Mouse (Mus musculus): ENCODE results near the gene Spa17.

Gene Spa17

DNA sequence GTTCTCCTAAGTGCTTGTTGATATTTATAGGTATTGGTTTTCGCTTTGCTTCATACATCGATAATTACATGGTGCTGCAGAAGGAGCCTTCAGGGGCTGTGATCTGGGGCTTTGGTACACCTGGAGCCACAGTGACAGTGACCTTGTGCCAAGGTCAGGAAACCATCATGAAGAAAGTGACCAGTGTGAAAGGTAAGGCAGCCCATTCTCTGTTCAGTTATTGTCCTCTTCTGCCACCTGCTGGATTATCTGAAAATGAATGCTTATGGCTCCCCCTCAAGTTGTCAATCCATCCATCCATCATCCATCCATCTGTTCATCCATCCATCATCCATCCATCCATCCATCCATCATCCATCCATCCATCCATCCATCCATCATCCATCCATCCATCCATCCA is 3.2 kb upstream of the Spa17 start:
- DNase-seq (ENCODE audit: low spot score) = peak; percentile 63

GRCm38 (mm10) chr9:37615220-37615619 is 1.7 kb upstream of the Spa17 start:
- DNase-seq (ENCODE audit: low spot score) = no peak

GRCm38 (mm10) chr9:37614316-37614715 is 794 bp upstream of the Spa17 start:
- DNase-seq (ENCODE audit: low spot score) = no peak

- no peak for DNase-seq (ENCODE audit: low spot score)
Measured at GRCm38 (mm10) chr9:37613911-37614280, 374 bp upstream of the Spa17 start.

GRCm38 (mm10) chr9:37609558-37609957 is 4.0 kb downstream of the Spa17 start:
- no peak for DNase-seq (ENCODE audit: low spot score)

- no peak for DNase-seq (ENCODE audit: low spot score)
Measured at GRCm38 (mm10) chr9:37605089-37605488, 8.4 kb downstream of the Spa17 start.

DNA sequence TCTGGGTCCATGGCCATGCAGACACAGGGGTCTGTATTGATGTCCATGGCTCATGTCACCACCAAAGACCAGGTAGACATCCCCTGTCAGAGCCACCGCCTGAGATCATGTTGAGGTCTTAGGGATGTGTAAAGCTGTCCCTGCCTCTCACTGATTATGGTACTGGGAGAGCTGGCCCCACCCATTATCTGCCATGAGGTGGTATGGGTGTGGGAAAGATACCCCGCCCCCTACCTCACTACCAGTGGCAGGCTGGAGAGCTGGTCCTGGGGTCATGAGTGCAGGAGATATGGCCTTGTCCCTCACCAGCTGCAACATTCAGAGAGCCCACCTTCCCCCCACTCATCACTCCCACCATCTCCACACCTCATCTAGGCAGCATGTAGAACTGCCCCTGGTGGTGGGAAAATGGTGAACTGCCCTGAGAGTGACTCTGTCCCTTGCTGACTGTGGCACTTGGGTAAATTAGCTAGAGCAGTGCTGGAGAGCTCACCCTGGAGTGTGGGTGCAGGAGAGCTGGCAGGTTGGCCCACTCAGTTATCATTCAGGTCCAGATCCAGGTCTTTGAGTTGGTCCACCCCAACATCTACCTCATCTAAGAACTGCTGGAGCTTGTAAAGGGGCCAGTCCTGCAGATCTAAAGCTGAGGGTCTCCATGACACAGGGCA is 12.8 kb downstream of the Spa17 start:
- no peak for DNase-seq (ENCODE audit: low spot score)

DNA sequence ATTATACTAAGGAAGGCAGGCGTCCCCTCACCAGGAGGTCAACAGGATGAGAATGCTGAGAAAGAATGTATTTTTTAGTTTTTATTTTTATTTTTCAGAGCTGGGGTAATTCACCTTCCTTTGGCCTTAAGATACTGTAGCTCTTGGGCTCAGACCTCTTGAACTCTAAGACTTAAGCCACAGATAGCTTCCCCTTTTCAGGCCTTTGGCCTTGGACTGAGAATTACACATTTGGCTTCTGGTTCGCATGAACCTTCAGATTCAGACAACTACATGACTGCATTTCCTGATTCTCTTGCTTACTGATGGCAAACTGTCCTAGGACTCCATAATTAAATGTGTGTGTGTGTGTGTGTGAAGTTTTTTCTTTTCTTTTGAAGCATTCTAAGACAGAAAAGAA is 14.9 kb downstream of the Spa17 start:
- DNase-seq (ENCODE audit: low spot score) = no peak

DNA sequence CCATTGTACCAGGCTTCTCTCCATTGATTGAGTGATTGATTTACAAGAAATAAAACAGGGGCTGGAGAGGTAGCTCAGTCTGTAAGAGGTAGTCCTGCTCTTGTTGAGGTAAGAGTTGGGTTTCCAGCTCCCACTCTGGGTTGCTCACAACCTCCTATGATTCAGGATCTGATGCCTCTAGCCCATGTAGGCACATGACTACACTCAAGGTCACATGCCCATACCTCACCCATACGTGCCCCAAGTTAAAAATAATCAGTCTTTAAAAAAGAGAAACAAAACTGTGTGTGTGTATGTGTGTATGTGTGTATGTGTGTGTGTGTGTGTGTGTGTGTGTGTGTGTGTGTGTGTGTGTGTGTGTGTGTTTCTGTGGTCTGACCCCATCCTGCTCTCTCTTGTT is 18.0 kb downstream of the Spa17 start:
- DNase-seq (ENCODE audit: low spot score) = no peak

DNA sequence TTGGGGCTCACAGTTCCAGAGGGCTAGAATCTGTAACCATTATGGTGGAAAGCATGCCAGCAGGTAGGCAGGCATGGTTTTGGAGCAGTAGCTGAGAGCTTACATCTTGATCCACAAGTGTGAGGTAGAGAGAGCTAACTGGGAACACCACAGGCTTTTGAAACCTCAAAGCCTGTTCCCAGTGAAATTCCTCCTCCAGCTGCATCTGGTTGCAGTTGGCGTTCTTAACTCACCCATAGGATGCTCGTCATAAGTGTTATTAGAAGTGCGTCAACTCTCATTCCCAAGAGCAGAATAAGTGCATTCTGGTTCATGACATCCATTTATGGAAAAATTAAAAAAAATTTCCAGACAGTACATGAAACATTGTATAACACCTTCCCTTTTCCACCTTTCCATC is 19.8 kb downstream of the Spa17 start:
- no peak for DNase-seq (ENCODE audit: low spot score)

GRCm38 (mm10) chr9:37592633-37593032 is 20.9 kb downstream of the Spa17 start:
- no peak for DNase-seq (ENCODE audit: low spot score)

DNA sequence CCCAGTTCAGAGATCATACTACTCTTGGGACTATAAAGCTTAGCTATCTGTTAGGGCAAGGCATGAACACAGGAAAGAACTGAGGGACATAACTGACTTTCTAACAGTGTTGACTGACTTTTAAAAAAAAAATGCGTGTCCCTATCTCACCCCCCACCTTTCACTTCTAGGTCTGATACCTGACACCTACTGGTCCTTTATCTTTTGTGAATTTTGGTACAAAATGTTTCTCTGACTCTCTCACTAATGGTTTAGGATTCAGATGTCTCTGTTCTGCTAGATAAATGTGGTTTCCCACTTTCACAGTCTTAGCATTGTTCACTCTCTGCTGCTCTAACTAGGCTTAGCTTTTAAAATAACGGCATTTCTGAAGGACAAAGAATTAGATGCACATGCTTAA is 21.5 kb downstream of the Spa17 start:
- no peak for DNase-seq (ENCODE audit: low spot score)

- no peak for DNase-seq (ENCODE audit: low spot score)
Measured at GRCm38 (mm10) chr9:37590381-37590780, 23.1 kb downstream of the Spa17 start.

DNA sequence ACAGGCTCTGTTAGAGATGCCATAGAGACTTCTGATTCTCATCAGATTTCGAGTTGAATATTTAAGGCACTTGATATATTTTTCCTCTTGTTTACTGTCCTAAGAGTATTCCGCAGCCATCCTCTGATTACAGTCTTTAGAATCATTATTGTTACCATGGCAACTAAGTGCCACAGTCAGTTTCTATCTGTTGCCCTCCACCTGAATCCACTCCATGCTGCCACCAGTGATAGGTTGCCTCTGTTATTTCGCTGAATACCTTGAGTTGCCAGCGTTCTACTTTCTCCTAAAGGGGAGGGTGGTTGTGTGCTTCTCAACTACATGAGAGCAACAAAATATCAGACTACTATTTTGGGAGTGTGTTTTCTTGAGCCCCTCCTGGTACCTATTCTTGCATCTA is 26.8 kb downstream of the Spa17 start:
- no peak for DNase-seq (ENCODE audit: low spot score)

DNA sequence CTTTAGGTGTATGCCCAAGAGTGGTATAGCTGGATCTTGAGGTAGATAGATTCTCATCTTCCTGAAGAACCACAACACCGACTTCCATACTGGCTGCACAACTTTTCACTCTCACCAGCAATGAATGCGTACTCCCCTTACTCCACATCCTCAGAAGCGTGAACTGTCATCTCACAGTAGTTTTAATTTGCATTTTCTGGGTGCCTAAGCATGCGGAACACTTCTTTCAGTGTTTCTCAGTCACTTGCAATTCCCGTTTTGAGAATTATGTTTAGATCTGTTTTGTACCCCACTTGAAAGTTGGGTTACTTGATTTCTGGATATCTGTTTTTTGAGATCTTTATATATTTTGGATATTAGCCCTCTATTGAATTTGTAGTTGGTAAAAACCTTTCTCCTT is 29.9 kb downstream of the Spa17 start:
- no peak for DNase-seq (ENCODE audit: low spot score)

DNA sequence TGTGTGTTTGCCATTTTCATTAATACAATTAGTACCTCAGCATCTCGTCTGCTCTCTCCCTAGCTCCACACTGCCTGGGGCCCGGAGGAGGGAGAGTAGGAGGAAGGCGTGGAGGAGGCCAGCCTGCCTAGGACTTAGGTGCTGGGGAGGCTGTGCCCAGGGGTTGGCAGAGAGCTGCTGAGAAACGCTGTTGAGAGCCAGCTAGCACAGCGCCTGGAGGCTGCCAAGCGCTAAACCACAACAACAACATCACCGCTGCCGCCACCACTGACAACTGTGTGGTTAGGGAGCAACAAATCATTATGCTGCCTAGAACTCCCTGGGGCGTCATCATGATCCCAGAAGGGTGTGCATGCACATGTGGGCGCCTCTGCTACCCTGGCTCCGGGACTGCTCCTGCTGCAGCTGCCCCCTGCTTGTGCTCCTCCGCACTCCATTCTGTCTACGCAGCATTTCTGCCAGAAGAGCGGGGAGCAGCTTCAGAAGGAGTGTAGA is 37.0 kb downstream of the Spa17 start:
- DNase-seq (ENCODE audit: low spot score) = no peak

GRCm38 (mm10) chr9:37572204-37572876 is 41.2 kb downstream of the Spa17 start:
- DNase-seq (ENCODE audit: low spot score) = no peak

GRCm38 (mm10) chr9:37569231-37569835 is 44.2 kb downstream of the Spa17 start:
- no peak for DNase-seq (ENCODE audit: low spot score)

GRCm38 (mm10) chr9:37568605-37569214 is 44.8 kb downstream of the Spa17 start:
- no peak for DNase-seq (ENCODE audit: low spot score)

DNA sequence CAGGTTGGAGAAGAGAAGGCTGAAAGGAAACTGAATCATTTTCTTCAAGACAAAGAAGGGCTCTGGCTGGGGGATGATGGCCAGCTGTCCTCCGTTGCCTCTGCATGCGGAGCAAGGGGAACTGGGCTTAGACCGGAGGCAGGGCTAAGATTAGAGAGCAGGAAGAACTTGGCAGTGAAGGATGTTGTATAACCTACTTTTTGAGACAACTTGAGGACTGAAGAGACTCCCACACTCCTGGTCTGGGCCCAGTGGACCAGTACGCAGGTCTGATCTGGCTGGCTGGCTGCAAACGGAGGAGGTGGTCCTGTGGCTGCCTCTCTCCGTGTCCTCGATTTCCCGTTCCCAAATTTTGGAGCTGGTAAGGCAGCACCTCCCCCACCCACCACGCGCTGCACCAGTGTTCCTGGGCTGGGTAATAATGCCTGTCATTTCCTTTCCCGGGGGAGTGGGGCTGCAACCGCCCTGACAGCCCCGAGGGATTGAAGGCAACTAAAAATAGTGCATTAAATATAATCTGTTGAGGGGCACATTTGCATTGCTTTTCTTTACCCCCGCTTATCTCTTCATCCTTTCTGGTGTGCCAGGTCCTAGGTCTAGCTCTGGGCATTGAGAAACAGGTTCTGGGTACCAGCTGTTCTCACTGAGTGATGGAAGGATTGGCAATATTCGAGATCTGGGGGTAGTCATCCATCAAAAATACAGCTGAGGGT is 45.5 kb downstream of the Spa17 start:
- DNase-seq (ENCODE audit: low spot score) = no peak

DNA sequence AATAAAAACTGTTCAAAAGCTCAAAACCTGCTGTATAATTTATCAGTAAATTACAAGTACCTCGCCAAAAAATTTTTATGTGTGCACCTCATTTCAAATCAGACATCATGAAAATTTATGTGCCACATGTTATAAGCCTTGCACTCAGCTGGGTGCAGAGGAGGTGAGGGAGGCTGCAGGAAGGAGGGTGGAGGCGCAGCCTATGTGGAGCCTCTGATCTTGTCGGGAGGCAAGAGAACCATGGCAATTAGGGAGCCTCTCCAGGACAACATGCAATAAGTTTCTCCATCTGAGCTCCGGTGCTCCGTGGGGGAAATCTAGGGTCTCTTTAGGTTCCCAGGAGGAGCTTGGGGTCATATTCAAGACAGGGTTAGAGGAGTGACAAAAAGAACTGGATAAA is 46.1 kb downstream of the Spa17 start:
- no peak for DNase-seq (ENCODE audit: low spot score)

GRCm38 (mm10) chr9:37567019-37567418 is 46.5 kb downstream of the Spa17 start:
- DNase-seq (ENCODE audit: low spot score) = no peak

Data from c-Kit-positive CD71-positive TER-119-positive erythroid progenitor cells, embryonic 14.5 days (primary cell).